Mouse (Mus musculus) CD4-positive helper T cell, adult 2 months (primary cell): ENCODE results near the gene Nr1h2.

Experiments used
- DNase-seq: peaks from one replicate; pipeline ENCODE4 v3.0.0-alpha.2; 2012; ENCODE audit warnings: low read depth, missing footprints, low spot score

Nr1h2 gene

DNA sequence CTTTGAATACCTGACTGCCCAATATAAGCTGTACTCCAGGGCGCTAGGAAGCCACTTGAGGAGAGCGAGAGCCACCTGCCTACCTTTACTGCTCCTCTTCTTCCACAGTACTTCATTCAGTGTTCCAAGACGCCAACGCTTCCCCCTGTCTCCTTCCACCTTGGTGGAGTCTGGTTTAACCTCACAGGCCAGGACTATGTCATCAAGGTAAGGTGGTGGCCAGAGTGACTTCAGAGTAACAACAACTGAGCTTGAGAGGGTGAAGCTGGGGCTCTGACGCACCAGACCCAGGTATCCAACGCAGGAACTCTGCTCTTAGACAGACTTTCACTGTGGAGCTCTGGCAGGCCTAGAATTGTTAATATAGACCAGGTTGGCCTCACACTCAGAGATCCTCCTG lies 31.9 kb upstream of the Nr1h2 start:
- no peak for DNase-seq

DNA sequence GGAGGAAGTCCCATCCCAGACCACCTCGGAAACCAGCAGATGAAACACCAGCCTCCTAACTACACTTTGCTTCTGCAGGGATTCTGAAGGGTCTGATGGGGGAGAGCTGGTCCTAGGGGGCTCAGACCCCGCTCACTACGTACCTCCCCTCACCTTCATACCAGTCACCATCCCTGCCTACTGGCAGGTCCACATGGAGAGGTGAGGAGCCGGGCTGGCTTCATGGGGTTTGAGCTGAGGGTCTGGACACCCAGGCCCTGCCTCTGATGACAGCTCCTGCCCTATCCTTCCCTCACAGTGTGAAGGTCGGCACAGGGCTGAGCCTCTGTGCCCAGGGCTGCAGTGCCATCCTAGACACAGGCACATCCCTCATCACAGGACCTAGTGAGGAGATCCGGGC lies 31.2 kb upstream of the Nr1h2 start:
- DNase-seq = no peak

DNA sequence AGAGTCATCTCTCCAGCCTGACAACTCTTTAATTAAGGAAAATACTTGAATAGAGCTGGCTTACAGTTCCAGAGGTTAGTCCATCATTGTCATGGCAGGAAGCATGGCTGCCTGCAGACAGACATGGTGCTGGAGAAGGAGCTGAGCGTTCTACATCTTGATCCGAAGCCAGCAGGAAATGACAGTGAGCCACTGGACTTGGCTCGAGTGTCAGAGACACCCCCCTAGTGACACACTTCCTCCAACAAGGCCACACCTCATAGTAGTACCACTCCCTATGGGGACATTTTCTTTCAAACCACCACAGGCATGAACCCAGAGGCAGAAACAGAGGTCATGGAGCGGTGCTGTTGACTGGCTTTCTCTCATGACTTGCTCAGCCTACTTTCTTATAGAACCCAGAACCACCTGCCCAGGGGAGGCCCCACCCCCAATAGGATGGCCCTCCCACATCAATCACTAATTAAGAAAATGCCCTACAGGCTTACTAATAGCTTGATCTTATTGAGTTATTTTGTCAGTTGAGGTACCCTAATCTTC lies 30.6 kb upstream of the Nr1h2 start:
- no peak for DNase-seq

DNA sequence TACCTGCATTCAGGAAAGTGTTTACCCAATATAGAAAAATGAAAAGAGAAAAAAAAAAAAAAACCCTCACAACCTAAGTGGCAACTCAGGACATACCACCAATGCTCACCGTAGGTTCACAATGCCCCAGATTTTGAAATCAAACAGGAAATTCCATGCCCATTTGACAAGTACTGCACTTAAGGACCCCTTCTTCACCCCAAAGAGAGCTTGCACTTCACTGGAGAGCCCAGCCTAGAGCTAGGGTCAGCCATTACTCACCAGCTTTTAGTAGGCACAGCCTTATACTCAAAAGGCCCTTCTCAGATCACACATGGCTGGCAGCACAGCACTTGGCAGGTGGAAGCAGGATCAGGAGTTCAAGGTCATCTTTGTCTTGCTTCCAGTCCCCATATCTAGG lies 29.4 kb upstream of the Nr1h2 start:
- DNase-seq = no peak

- DNase-seq = no peak
Observed at GRCm38 (mm10) chr7:44582709-44583108, 29.0 kb upstream of the Nr1h2 start.

DNA sequence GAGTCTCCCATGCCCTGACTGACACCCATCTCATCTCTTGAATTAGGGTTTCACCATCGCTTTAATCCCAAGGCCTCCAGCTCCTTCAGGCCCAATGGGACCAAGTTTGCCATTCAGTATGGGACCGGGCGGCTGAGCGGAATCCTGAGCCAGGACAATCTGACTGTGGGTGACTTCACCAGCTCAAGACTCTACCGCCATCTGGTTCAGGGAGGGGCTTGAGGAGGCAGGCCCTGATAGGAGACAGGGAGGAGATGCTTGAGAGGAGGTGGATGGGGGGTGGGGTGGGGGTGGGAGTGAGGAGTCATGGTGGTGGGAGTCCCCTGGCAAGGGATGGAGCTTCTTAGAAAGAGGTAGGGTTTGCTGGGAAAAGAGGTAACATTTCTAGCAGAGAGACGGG lies 27.9 kb upstream of the Nr1h2 start:
- no peak for DNase-seq

DNA sequence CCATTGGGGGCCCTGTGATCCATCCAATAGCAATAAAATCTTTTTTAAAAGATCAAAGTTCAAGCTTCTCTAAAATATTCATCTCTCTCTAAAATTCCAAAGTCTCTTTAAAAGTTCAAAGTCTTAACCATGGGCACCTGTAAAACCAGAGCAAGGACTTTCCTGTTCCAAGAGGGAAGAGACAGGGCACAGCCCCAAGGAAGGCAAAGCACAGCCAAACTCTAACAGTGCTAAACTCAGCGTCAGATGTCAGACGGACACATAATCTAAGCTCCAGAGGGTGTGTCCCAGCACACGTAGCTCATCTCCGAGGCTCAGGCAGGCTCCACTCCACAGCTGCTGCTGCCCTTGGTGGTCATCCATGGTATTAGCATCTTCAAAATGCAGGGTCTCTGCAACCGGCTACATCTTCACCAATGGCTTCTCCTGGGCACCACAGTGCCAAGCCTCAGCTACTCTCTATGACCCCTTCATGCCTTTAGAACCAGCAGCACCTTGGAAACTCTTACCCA lies 22.6 kb upstream of the Nr1h2 start:
- DNase-seq = no peak

DNA sequence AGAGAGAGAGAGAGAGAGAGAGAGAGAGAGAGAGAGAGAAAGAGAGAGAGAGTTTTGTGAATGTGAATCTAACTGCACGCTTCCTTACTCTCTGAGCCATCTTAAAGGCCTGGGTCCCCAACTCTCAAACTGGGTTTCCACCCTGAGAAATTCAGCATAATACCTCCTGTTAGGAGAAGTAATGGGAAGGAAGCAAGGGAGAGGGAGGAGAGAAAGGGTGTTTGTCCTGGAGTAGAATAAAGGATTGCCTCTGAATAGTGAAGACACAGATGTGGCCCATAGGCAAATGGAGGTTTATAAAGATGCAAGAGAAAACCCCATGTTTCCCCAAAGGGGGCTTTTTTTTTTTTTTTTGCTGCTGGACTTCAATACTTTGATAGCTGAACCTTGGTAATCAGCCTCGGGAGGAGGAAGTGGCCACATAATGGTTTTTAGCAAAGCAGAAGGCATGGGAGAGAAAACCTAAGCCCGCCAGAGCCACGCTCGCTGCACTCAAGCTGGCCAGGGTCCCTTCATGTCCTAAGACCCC lies 19.3 kb upstream of the Nr1h2 start:
- no peak for DNase-seq

DNA sequence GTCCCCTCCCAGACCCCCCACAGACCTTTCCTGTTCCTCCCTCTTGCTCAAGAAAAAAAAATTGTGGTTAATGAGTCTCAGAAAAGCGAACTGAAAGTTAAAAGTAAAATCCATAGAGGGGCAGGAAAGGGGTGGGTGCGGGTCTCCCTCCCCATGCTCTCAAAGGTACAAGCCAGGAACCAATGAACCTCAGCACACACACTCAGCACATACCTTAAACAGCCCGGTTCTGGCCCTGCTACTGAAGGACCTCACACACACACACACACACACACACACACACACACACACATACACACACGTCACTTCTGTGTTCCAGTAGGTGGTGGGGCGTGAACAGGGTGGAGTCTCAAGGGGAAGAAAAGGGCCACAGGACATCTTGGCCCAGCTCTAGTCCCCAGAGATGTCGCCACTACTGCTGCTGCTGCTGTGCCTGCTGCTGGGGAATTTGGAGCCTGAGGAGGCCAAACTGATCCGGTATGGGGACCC lies 18.5 kb upstream of the Nr1h2 start, which contains the start of gene Napsa:
TSS of gene Napsa (plus strand) at position 168 of the 489 bp plus-strand sequence.
- no peak for DNase-seq

DNA sequence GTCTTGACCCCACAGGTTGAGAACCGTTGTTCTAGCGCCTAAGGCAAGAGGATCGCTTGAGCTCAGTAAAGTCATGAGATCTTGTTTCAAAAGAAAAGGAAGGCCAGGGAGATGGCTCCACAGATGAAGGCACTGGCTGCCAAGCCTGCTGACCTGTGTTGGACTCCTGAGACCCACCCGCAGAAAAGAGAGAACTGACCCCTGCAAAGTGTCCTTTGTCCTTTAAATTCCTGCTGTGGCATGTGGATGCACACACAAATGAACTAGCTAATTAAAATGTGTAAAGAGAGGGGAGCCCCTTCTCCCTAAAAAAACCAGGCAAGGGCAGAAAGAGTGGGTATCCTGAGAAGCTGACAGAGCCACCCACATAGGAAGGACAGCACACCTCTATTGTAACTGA lies 18.1 kb upstream of the Nr1h2 start:
- no peak for DNase-seq

DNA sequence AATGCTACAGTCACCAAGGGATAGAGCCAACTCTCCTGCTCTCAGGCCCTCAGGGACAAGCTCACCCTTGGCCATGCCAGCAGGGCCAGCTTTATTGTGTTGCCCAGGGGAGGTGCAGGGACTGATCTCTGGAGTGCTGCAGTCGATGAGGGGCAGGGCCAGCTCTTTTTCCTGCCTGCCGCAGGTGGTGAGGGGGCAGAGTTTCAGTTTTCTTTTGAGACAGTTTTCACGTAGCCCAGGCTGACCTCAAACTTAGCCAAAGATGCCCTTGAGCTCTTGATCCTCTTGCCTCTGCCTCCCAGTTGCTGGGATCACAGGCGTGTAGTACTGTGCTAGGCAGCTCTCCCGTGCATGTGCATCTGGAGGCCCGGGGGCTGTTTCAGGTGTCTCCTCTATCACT lies 17.2 kb upstream of the Nr1h2 start:
- DNase-seq = no peak

DNA sequence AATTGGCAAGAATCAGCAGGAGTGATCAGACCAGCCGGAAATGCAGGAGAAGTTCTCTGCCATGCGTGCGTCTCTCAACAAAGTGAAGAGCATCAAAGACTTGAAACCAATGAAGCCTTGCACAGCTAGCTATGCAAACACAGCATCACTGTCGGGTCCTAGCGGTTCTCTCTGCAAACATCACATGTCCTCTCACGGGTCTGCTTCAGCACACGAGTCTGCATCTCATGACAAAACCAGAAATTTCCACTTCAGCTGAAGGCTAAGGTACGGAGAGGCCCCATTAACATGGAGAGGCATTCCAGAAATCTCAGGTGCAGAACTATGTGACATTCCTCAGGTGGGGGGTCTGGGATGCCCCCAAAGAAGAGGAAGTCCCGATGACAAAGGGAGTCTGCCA lies 15.1 kb upstream of the Nr1h2 start:
- no peak for DNase-seq

DNA sequence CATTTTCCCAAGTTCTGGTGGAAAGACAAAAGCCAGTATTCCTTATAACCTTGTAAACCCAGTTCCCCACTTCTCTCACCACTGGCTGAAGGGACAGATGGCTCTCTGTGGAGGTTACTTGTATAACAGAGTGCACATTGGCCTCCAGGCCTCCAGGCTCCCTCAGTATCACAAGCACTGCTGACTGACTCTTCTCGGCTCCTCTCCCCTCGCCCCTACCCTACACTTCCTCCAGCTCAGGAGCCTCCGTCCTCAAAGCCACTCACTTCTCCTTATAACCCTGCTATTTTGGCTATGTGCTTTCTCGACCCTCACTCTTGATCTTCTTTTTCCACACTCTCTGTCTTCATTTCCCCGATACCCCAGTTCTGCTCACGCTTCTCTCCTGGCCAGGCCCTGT lies 11.7 kb upstream of the Nr1h2 start:
- DNase-seq = no peak

DNA sequence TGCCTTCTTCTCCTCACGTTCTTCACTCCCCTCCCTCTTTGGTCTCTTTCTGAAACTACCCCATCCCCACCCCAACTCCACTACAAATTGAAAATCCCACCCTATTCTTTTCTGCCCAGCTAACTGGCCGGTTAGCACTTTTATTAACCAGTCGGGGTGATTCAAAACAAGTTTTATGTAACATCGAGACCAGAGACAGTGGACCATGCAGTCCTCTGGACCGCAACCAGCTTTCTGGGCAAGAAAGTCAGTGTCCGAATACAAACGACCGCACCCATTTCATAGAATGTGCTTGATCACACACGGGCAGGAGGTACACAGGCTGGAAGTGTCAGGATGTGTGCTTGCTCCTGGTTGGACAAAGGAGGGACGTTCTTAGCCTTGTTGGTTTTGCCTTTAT lies 10.7 kb upstream of the Nr1h2 start:
- DNase-seq = no peak

- no peak for DNase-seq
Observed at GRCm38 (mm10) chr7:44563284-44563683, 9.5 kb upstream of the Nr1h2 start.

DNA sequence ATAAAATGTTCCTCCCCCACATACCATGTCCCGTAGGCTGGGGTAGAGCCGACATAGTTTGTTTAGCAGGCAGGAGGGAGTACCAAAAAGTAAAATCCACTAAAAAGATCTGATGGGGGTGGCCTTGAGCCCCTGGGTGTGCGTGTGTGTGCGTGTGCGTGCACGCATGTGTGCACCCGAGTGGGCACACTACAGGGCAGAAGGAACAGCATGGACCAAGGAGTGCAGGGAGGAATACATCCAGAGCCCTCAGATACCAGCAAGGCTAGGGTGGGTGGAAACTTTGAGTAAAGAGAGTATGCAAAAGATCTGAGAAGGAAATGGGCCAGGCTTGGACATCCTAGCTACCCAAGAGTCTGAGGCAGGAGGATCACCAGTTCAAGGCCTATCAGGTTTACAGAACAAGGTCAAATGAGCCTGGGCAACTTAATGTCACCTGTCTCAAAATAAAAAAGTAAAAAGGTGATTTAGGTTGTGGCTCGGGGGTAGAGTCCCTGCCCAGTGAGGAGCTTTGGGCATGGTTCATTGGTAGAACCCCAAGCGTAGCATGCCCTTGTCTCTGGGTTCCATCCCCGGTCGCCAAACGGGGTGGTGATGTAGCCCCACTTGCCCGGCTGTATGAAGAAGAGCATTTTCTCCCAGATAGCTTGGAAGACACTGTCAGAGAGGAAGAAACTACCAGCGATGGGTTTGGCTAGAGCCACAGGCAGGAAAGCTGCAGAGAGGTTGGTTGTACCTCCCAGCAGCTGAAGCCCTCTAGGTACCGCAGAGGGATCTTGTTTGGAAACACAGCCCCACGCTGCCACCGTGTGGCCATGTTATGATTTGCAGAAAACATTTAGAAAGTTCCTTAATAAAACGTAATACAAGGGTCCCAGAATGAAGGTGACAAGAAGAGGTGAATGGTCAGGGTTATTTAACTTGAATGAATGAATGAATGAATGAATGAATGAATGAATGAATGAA lies 7.0 kb upstream of the Nr1h2 start:
- peak; percentile 85 for DNase-seq

GRCm38 (mm10) chr7:44557629-44558028 lies 3.9 kb upstream of the Nr1h2 start:
- no peak for DNase-seq

- DNase-seq = peak; percentile 86
Observed at GRCm38 (mm10) chr7:44553196-44553764, 471 bp downstream of the Nr1h2 start.

DNA sequence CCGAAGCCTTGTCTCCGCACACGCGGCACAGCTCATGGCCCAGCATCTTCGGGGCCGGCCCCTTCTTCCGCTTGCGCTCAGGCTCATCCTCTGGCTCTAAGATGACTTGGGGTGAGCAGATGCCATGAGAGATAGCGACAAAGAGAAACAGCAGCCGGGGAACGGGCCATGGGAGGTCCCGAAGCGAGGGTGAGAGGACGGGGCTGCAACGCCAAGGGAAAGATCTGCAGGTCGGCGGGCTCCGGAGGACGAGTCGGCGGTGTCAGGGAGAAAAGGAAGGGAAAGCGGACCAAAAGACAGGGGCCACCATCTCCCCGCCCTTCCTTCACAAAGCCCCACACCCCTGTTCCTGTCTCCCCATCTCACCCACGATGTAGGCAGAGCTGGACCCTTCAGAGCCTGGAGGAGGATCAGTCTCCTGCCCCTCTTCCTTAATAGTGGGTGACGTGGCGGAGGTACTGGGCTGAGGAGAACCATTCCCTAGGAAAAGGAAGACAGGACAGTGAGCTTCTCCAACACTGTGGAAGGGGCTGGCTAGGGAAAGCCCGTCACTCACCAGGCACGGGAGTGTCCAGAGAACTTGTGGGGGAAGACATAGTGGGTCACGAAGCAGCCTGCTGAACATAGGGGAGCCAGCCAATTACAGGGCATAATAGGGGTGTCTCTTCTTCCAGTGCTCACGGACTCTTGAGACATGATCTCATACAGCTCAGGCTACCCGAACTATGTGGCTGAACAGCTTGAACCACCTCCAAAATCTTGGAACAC lies 1.4 kb downstream of the Nr1h2 start:
- no peak for DNase-seq

DNA sequence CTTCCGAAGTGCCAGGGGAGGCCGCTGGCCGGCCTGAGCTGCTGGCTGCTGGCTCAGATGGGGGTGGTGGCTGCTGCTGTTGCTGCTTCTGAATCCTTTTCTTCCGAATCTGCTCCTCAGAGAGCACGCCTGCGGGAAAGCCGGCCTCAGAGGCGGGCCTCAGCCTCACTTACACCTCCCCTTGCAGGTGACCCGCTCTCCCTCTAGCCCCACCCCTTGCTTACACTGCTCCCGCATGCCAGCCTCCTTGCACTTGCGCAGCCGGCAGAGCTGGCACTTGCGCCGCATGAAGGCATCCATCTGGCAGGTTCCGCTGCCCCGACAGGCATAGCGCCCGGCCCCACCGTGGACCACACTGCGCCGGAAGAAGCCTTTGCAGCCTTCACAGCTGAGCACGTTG lies 2.0 kb downstream of the Nr1h2 start:
- no peak for DNase-seq

DNA sequence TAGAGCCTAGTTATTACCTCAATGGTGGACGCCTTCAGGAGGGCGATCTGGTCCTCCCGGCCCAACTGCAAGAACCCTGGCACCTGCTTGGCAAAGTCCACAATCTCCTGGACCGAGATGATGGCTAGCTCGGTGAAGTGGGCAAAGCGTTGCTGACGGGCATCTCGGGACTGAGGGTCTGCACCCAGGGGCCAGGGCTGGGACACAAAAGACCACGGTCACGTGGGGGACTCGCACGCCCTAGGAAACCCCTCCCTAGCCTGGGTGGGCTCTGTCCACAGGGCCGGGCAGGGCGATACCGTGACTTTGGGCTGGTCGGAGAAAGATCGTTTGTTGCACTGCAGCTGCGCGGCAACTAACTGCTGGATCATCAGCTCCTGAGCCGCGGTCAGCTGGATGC lies 2.5 kb downstream of the Nr1h2 start:
- no peak for DNase-seq

- DNase-seq = no peak
Observed at GRCm38 (mm10) chr7:44550409-44550678, 3.4 kb downstream of the Nr1h2 start.
